Mouse (Mus musculus): Measurements from ENCODE around the gene Dnajc6. TPM values are rescaled to one million over a fixed set of nuclear protein-coding genes. Genes with fewer than 3 reads are reported as not detected.

Gene Dnajc6
- 0.78 TPM for polyA plus RNA-seq (2014; fragmentation: Illumina TruSeq; extraction: RNeasy Lipid Tissue Mini Kit (QIAGEN cat#74804); ENCODE audit: low replicate concordance)

DNA sequence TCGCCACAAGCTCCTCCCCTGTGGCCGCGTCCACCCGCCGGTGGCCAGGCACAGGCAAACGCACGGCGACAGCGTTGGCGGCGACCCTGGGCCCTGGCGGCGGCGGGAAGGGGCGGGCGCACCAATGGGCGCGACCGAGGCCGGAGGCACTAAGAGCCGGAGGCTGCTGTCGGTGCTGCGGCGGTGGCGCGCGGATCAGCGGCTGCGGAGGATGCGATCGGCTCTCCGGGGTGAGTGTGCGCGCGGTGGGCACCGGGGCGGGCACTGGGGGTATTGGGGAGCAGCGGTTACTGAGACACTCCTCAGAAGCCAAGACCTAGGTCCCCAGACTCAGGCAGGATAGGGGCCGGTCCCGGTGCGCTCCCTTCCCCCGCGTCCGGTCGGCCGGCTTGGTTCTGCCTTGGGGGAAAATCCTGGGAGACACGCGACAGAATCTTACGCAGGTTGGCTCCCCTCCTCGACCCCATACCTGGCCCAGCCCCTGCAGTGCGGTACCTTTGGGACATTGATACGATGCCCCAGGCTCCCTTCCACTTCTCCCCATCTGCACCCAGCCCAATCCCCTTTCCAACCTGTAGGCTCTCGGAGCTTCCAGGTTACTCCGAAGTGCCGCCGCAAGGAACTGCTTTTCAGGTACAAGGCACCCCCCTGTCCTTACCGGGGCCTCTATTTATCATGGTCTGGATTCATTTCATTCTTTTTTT is at the start of gene Dnajc6:
TSS of gene Dnajc6 (plus strand) at position 115 of the 704 bp plus-strand sequence.

DNA sequence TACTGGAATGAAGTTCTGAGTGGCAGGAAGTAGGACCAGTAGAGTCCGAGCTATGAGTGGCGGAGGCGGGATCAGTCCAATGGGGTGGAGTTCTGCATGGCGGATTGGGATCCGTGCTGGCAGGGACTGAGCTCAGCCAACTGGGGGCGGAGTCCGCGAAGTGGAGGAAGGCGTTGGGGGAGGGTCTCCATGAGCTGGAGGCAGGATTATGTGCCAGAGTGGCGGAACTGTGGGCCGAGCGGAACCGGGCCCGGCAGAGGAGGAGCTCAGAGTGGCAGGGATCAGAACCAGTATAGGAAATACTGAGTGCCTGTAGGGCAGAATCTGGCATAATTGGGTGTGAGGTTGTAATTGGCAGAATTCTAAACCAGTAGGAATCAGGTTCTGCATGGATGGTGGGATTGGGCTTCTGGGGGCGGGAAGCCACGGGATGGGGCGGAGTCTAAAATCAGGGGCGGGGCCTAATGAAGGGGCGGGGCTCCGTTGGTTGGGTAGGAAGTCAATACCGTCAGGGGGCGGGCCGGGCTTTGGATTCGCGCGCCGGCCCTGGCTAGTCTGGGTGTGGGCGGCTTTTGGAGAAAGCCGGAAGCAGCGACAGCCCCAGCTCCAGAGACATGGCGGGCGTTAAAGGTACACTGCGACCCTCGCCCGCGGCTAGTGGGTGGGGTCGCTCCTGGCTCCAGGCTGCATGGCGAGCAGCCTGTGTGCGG is 150.9 kb downstream of the Dnajc6 start, which contains the start of gene Leprot:
TSS of gene Leprot (plus strand) at position 523 of the 710 bp plus-strand sequence.

Other genes with a start within 250 kb of the Dnajc6 start
- gene Jak1, start 231.4 kb upstream of the Dnajc6 start, polyA plus RNA-seq (2014; fragmentation: Illumina TruSeq; extraction: RNeasy Lipid Tissue Mini Kit (QIAGEN cat#74804); ENCODE audit: low replicate concordance), result 103 TPM
- gene Ak4, start 77.4 kb upstream of the Dnajc6 start, polyA plus RNA-seq (2014; fragmentation: Illumina TruSeq; extraction: RNeasy Lipid Tissue Mini Kit (QIAGEN cat#74804); ENCODE audit: low replicate concordance), result 0.85 TPM
- 63.0 TPM for gene Leprot, start 151.1 kb downstream of the Dnajc6 start, polyA plus RNA-seq (2014; fragmentation: Illumina TruSeq; extraction: RNeasy Lipid Tissue Mini Kit (QIAGEN cat#74804); ENCODE audit: low replicate concordance)
- 17.0 TPM for gene Lepr, start 220.8 kb downstream of the Dnajc6 start, polyA plus RNA-seq (2014; fragmentation: Illumina TruSeq; extraction: RNeasy Lipid Tissue Mini Kit (QIAGEN cat#74804); ENCODE audit: low replicate concordance)

Data from small intestine, adult 10 weeks (tissue).